ENCODE assay signal across 32 mouse cellular contexts in the genomic region with DNA sequence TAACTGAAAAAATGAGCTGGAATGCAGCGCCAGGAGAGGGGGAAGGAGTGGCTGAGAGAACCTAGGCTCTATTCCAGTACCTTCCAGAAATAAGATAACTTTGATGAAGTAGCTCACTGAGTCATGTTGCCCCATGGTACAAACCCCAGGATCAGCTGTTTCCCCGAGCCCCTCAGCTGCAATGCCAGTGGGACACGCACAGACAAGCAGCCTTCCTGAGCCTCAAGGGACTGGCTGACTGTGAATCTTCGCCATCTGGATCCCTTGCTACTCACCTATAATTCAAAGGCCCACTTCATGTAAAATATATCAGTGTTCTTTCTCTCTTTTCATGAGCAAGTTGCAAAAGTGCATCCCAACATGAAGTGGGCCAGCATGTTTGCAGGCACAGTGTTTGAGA.
"Had no signal": no experiment of that assay in that cellular context is flagged by ENCODE, and none has a peak within 500 bp of the region (broad histone marks: within the 10 kb centered on the region; RNA-seq: fewer than 3 reads in every experiment).

No protein-coding gene starts in this region.

- H3K4me2 ChIP-seq: limb, embryonic 12.5 days; limb, embryonic 13.5 days; limb, embryonic 15.5 days; liver, embryonic 11.5 days; liver, embryonic 12.5 days; liver, embryonic 13.5 days; liver, embryonic 15.5 days; lung, embryonic 14.5 days; lung, embryonic 15.5 days; midbrain, embryonic 12.5 days; midbrain, embryonic 13.5 days; midbrain, embryonic 15.5 days; neural tube, embryonic 12.5 days; neural tube, embryonic 13.5 days had no signal

- H3K4me3 ChIP-seq: limb, embryonic 10.5 days; limb, embryonic 12.5 days; limb, embryonic 13.5 days; limb, embryonic 15.5 days; liver, embryonic 12.5 days; liver, embryonic 13.5 days; liver, embryonic 15.5 days; lung, embryonic 15.5 days; megakaryocyte, embryonic 14.5 days; midbrain, embryonic 10.5 days; midbrain, embryonic 12.5 days; midbrain, embryonic 13.5 days; midbrain, embryonic 15.5 days; myocyte; neural tube, embryonic 12.5 days; neural tube, embryonic 13.5 days had no signal

- ATAC-seq: liver, embryonic 12.5 days; liver, postnatal 0 days; lung, postnatal 0 days; midbrain, embryonic 13.5 days; midbrain, embryonic 15.5 days; midbrain, embryonic 16.5 days had no signal

- DNase-seq: left cerebral cortex, postnatal 4 days; liver; liver, embryonic 13.5 days; liver, postnatal 0 days; lung, adult 18-20 months; lung, adult 2 months; lung, embryonic 14.5 days; lung, postnatal 10 days; lung, postnatal 14 days; lung, postnatal 36 days; lung, postnatal 4 days; midbrain, embryonic 14.5 days had no signal

- H3K36me3 ChIP-seq: limb, embryonic 10.5 days; limb, embryonic 12.5 days; limb, embryonic 13.5 days; limb, embryonic 15.5 days; liver, embryonic 12.5 days; liver, embryonic 13.5 days; liver, embryonic 15.5 days; lung, embryonic 15.5 days; midbrain, embryonic 10.5 days; midbrain, embryonic 12.5 days; midbrain, embryonic 13.5 days; midbrain, embryonic 15.5 days; neural tube, embryonic 12.5 days; neural tube, embryonic 13.5 days had no signal

- H3K27ac ChIP-seq: limb, embryonic 10.5 days; limb, embryonic 12.5 days; limb, embryonic 13.5 days; limb, embryonic 15.5 days; liver, embryonic 12.5 days; liver, embryonic 13.5 days; liver, embryonic 14.5 days; liver, embryonic 15.5 days; lung, embryonic 15.5 days; macrophage; midbrain, embryonic 10.5 days; midbrain, embryonic 12.5 days; midbrain, embryonic 13.5 days; midbrain, embryonic 15.5 days; neural tube, embryonic 12.5 days; neural tube, embryonic 13.5 days had no signal

- H3K9ac ChIP-seq: limb, embryonic 12.5 days; limb, embryonic 13.5 days; limb, embryonic 15.5 days; liver, embryonic 12.5 days; liver, embryonic 13.5 days; liver, embryonic 14.5 days; liver, embryonic 15.5 days; liver, postnatal 0 days; lung, embryonic 14.5 days; lung, embryonic 15.5 days; midbrain, embryonic 12.5 days; midbrain, embryonic 13.5 days; midbrain, embryonic 15.5 days; neural tube, embryonic 12.5 days; neural tube, embryonic 13.5 days had no signal

- H3K27me3 ChIP-seq: limb, embryonic 12.5 days; limb, embryonic 13.5 days; limb, embryonic 15.5 days; liver, embryonic 12.5 days; liver, embryonic 13.5 days; liver, embryonic 15.5 days; lung, embryonic 15.5 days; megakaryocyte, embryonic 14.5 days; midbrain, embryonic 12.5 days; midbrain, embryonic 13.5 days; midbrain, embryonic 15.5 days; neural tube, embryonic 12.5 days had no signal

- H3K4me1 ChIP-seq: limb, embryonic 10.5 days; limb, embryonic 13.5 days; limb, embryonic 15.5 days; liver, embryonic 12.5 days; liver, embryonic 13.5 days; liver, embryonic 15.5 days; lung, embryonic 15.5 days; megakaryocyte, embryonic 14.5 days; midbrain, embryonic 15.5 days; neural tube, embryonic 12.5 days had no signal

- H3K9me3 ChIP-seq: limb, embryonic 10.5 days; limb, embryonic 12.5 days; limb, embryonic 13.5 days; limb, embryonic 15.5 days; liver, embryonic 12.5 days; liver, embryonic 13.5 days; liver, embryonic 15.5 days; lung, embryonic 15.5 days; midbrain, embryonic 10.5 days; midbrain, embryonic 12.5 days; midbrain, embryonic 13.5 days; midbrain, embryonic 15.5 days; neural tube, embryonic 12.5 days; neural tube, embryonic 13.5 days had no signal
